Mouse (Mus musculus): Measurements from ENCODE around the gene Spc24.

Gene Spc24

GRCm38 (mm10) chr9:21748491-21748890 is 11.6 kb downstream of the Spc24 start:
- DNase-seq (ENCODE audit: low read depth), result no peak

DNA sequence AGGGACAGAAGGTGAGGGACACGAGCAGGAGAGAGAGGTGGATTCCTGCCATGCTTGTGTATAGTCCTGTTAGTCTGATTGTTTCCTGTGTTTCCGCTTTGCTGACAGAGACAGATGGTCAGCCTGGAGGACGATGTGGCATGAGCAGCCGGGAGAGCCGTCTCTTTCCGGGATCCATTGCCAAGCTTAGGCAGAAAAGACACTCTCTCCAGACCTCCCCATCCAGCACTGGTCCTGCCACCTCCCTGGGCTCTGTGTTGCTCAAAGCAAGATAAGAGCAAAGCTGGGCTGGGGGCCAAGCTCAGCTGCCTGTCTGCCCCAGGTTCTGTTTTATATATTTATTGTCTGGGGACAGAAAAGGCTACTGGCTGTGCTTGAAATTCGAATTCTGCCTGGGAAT is 12.1 kb downstream of the Spc24 start:
- DNase-seq (ENCODE audit: low read depth), result peak; percentile 48

GRCm38 (mm10) chr9:21747238-21747774 is 12.8 kb downstream of the Spc24 start:
- DNase-seq (ENCODE audit: low read depth), result no peak

DNA sequence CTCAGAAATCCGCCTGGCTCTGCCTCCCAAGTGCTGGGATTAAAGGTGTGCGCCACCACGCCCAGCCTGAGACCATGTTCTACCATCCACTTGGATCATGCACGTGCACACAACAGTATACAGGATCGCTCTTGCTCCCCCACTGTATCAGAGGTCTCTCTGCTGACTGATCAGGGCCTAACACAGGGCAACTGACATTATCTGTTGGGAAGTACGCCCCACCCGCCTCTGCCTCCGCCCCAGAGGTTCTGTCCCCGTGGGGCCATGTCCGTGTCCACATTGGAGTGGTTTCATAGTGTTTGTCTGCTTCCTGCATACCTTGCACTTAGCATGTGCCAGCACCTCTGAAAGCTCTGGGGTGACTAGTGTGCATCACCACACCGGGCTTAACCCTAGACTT is 18.6 kb downstream of the Spc24 start:
- DNase-seq (ENCODE audit: low read depth), result no peak

DNA sequence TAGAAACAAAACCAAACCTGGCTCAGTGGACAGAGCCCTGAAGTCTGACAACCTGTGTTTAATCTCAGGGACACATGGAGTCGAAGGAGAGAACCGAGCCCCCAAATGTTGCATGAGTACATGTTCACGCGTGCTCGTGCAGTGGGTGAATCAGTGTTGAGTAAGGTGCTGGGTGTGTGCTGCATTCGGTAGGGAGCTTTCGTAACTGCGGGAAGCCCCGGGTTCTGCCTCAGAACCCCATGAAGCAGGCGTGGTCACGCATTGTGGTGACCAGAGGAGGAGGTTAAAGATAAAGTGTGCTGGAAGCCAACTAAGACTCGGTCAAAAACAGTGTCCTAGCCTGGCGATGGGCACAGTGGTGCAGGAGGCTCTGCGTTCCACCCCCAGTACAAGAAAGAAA is 19.7 kb downstream of the Spc24 start:
- no peak for DNase-seq (ENCODE audit: low read depth)

- no peak for DNase-seq (ENCODE audit: low read depth)
Measured at GRCm38 (mm10) chr9:21738776-21739175, 21.3 kb downstream of the Spc24 start.

GRCm38 (mm10) chr9:21737188-21737587 is 22.9 kb downstream of the Spc24 start:
- DNase-seq (ENCODE audit: low read depth), result no peak

DNA sequence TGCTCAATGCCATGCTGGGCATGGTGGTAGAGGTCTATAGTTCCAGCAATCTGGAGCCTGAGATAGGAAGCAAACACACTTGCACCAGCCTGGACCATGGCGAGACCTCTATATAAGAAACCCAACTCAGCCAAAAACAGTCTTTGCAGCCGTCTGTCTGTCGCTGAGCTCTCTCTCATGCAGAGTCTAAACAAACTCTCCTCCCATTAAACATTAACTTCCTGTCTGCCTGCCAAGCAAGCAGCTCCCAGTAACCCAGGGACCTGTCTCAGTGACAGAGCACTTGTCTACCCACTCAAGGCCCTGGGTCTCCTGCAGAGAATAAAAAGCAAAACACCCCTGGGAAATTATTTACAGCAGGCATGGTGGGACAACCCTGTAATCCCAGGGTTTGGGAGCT is 23.5 kb downstream of the Spc24 start:
- DNase-seq (ENCODE audit: low read depth), result no peak

- DNase-seq (ENCODE audit: low read depth), result no peak
Measured at GRCm38 (mm10) chr9:21735126-21735525, 25.0 kb downstream of the Spc24 start.

- DNase-seq (ENCODE audit: low read depth), result no peak
Measured at GRCm38 (mm10) chr9:21733989-21734388, 26.1 kb downstream of the Spc24 start.

- DNase-seq (ENCODE audit: low read depth), result no peak
Measured at GRCm38 (mm10) chr9:21733446-21733845, 26.7 kb downstream of the Spc24 start.

DNA sequence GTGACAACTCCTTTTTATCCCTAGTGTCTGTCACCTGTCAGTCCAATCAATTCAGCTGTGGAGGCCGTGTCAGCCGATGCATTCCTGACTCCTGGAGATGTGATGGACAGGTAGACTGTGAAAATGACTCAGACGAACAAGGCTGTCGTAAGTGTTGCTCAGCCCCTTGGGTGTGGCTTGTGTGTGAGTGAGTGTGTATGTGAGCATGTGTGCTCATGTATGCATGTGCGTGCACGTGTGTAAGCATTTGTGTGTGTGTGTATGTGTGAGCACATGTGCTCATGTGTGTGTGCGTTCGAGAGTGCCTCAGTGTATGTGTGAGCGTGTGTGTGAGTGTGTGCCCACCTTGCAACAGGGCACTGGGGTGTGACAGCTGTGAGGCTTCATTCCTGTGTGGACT is 27.8 kb downstream of the Spc24 start:
- DNase-seq (ENCODE audit: low read depth), result no peak

- DNase-seq (ENCODE audit: low read depth), result peak; percentile 78
Measured at GRCm38 (mm10) chr9:21729264-21729663, 30.8 kb downstream of the Spc24 start.

- DNase-seq (ENCODE audit: low read depth), result no peak
Measured at GRCm38 (mm10) chr9:21728261-21728832, 31.8 kb downstream of the Spc24 start.

DNA sequence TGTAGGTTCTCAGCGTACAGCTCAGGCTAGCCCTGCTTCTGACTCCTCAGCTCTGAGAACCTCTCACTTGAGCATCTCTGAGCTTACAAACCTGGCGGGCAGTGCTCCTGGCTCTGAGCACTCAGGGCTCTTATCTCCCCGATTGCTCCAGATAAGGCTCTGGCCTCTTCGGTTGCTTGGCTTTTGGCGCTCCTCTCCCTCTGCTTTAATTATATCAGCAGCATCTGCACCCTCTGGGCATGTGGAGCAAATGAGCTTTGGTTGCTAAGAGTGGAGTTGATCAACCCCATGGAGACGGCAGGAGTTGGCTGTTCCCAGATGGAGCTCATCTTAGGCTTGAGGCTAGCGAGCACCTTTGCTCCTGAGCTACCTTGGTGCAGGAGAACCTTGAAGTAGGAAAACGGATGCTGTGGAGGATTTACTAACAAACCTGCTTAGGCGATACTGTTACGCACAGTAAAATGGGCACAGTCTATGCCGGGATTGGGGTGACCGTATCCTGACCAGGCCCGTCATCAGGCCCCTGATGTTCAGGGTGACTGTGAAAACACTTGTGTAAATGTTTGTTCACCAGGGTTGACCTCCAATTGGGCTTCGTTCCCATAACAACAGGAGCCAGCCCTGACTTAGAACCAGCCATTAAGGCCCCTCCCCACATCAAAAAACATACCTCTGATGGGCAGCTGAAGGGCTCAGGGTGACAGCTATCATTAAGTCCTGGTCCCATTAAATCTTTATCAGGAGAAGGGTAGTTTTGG is 33.7 kb downstream of the Spc24 start:
- DNase-seq (ENCODE audit: low read depth), result no peak

DNA sequence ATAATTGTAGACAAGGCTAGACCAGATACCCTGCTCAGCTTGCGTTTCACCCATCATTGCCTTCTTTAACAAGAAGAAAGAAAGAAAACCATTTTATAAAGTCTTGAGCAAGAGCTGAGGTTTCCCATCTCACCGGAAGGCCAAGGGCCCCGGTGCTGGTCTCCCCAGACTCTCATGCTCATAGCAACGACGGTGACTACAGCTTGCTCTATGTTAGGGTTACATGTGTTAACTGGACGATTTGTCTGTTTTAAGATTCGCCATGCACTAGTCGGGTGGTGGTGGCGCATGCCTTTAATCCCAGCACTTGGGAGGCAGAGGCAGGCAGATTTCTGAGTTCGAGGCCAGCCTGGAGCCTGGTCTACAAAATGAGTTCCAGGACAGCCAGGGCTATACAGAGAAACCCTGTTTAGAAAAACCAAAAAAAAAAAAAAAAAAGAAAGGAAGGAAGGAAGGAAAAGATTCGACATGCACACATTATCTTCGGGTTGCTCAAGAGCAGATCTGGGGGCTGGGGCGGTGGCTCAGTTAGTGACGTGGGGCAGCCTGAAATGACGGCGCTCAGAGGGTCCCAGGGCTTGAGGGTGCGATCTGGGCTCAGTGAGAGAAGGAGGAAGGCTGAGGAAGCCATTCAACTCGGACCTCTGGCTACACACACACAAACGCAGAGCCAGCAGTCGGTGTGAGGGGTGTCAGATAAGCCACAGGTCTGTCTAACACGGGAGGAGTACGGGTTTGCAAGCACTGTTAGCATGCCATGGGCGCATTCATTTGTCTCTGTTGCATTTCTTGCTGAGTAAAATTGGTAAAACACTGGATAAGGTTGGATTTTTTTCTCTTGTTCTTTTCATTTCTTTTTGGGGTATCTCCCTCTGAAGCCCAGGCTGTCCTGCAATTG is 34.6 kb downstream of the Spc24 start:
- no peak for DNase-seq (ENCODE audit: low read depth)

- peak; percentile 94 for DNase-seq (ENCODE audit: low read depth)
Measured at GRCm38 (mm10) chr9:21724147-21724536, 36.0 kb downstream of the Spc24 start.

DNA sequence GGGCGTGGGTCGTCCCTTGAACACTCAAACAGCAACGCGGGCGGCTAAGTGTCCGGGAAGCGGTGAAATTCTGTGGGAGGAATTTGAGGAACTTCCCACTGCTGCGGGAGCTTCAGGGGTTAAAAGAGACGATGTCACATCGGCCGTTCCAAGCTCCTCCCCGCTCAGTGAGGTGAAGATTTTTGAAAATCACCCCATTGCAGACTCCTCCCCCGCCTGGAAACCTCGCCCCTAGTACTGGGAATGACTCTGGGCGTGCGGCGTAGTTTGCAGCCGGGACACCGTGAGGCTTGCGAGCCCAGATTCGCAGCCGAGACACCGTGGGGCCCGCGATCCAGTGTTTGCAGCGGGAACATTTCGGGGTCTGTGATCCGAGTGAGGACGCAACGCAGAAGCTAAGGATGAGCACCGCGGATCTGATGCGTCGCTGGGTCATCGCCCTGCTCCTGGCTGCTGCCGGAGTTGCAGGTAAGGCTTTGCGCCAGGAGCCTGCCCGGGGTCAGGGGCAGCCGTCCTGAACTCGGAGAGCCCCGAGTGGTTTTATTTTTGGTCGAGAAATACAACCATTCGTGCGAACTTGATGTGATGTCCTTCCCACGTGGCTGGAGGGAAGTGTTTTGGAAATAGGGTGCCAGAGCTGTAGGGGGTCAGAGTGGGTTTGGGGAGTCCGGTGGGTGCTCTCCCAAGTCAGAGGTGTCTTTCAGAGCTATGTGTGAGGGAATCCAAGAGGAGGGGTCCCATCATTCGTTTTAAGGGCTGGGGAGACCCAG is 36.5 kb downstream of the Spc24 start, which contains the start of gene Ldlr:
Gene Ldlr (plus strand): TSS at position 107 of the 770 bp plus-strand sequence.
- peak; percentile 96 for DNase-seq (ENCODE audit: low read depth)

DNA sequence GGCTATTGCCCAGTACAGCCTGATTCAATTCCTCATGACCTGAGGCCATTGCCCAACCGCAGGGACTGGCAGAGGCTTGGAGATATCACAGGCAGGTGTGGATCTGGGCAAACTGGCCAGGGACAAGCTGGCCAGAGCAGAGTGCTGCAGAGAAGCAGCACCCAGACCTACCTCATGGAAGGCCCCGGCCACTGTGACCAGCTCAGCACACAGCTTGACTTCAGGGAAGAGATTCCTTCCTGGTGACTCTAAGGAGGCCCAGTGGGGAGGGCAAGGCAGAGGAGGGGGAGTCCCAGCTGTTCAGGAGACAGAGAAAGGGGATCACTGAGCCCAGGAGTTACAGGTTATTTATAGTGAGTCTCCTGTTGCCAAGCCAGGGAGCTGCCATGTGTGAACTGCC is 39.1 kb downstream of the Spc24 start:
- peak; percentile 48 for DNase-seq (ENCODE audit: low read depth)

GRCm38 (mm10) chr9:21717015-21717414 is 43.1 kb downstream of the Spc24 start:
- no peak for DNase-seq (ENCODE audit: low read depth)

- DNase-seq (ENCODE audit: low read depth), result peak; percentile 66
Measured at GRCm38 (mm10) chr9:21715298-21715697, 44.8 kb downstream of the Spc24 start.

DNA sequence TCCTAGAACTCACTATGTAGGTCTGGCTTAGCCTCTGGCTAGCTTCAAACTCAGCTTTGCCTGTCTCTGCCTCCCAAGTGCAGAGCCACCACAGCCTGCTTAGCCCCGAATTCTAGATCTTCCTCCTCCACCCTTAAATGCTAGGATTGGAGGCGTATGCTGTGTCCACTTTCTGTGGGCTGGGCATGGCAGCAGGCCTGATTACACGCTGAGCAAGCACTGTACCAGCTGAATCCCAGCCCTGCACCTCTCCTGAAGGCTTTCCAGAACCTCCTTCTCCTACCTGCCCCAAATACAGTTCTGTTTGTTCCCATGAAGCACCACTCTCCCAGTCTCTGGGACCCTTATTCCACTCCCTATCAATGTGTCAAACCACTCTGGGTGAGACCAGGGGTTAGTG is 50.8 kb downstream of the Spc24 start:
- DNase-seq (ENCODE audit: low read depth), result no peak

All from NIH3T3 (cell line).